Mouse (Mus musculus) c-Kit-negative CD71-positive TER-119-positive erythroid progenitor cells, embryonic 14.5 days (primary cell): Measurements from ENCODE around the gene Ptprk.

Experiments used
- DNase-seq: peaks from one replicate; pipeline ENCODE4 v3.0.0-alpha.2; 2013; ENCODE audit warnings: low read depth, low spot score

Ptprk gene

GRCm38 (mm10) chr10:28074653-28075451 is at the start of gene Ptprk:
Gene Ptprk, plus strand, starts transcription at chr10:28074820.
- no peak for DNase-seq

GRCm38 (mm10) chr10:28027791-28028190 is 46.8 kb upstream of the Ptprk start:
- DNase-seq: no peak

- no peak for DNase-seq
Measured at GRCm38 (mm10) chr10:28036456-28036855, 38.2 kb upstream of the Ptprk start.

- DNase-seq: no peak
Measured at GRCm38 (mm10) chr10:28054764-28055163, 19.9 kb upstream of the Ptprk start.

- DNase-seq: no peak
Measured at GRCm38 (mm10) chr10:28059222-28059621, 15.4 kb upstream of the Ptprk start.

- DNase-seq: no peak
Measured at GRCm38 (mm10) chr10:28067997-28068396, 6.6 kb upstream of the Ptprk start.

GRCm38 (mm10) chr10:28073991-28074652 is 498 bp upstream of the Ptprk start:
- no peak for DNase-seq

- DNase-seq: no peak
Measured at GRCm38 (mm10) chr10:28075491-28076035, 943 bp downstream of the Ptprk start.

GRCm38 (mm10) chr10:28076036-28076855 is 1.6 kb downstream of the Ptprk start:
- DNase-seq: no peak

- no peak for DNase-seq
Measured at GRCm38 (mm10) chr10:28078270-28078669, 3.6 kb downstream of the Ptprk start.

- no peak for DNase-seq
Measured at GRCm38 (mm10) chr10:28081221-28081620, 6.6 kb downstream of the Ptprk start.

- no peak for DNase-seq
Measured at GRCm38 (mm10) chr10:28083183-28083582, 8.6 kb downstream of the Ptprk start.

- DNase-seq: no peak
Measured at GRCm38 (mm10) chr10:28083625-28084024, 9.0 kb downstream of the Ptprk start.

GRCm38 (mm10) chr10:28087341-28087740 is 12.7 kb downstream of the Ptprk start:
- no peak for DNase-seq

GRCm38 (mm10) chr10:28087749-28088148 is 13.1 kb downstream of the Ptprk start:
- no peak for DNase-seq

GRCm38 (mm10) chr10:28096007-28096406 is 21.4 kb downstream of the Ptprk start:
- DNase-seq: no peak

GRCm38 (mm10) chr10:28097637-28098036 is 23.0 kb downstream of the Ptprk start:
- DNase-seq: no peak

GRCm38 (mm10) chr10:28098923-28099322 is 24.3 kb downstream of the Ptprk start:
- no peak for DNase-seq

- no peak for DNase-seq
Measured at GRCm38 (mm10) chr10:28103406-28103906, 28.8 kb downstream of the Ptprk start.

GRCm38 (mm10) chr10:28103924-28104323 is 29.3 kb downstream of the Ptprk start:
- DNase-seq: no peak

- no peak for DNase-seq
Measured at GRCm38 (mm10) chr10:28105247-28105646, 30.6 kb downstream of the Ptprk start.
